Mouse (Mus musculus) gastrocnemius, adult 18-20 months (tissue): Measurements from ENCODE around the gene Hes7. TPM values are rescaled to one million over a fixed set of nuclear protein-coding genes. Genes with fewer than 3 reads are reported as not detected.
"Not testable (repeated sequence)": the region's sequence is repeated elsewhere in the genome, so short reads cannot be mapped to it uniquely, and the experiment has no call there.

ENCODE experiments used
- DNase-seq: peaks from one replicate; pipeline ENCODE4 v3.0.0; 2021; ENCODE audit warnings: low spot score
- total RNA-seq, 2 experiments: library from RNA; stranded (reverse); gene quantifications; 2 replicates each; pipeline ENCODE4 v1.2.3; 2021

Hes7 gene
- total RNA-seq, 2 experiments from 2014 or later: not detected

DNA sequence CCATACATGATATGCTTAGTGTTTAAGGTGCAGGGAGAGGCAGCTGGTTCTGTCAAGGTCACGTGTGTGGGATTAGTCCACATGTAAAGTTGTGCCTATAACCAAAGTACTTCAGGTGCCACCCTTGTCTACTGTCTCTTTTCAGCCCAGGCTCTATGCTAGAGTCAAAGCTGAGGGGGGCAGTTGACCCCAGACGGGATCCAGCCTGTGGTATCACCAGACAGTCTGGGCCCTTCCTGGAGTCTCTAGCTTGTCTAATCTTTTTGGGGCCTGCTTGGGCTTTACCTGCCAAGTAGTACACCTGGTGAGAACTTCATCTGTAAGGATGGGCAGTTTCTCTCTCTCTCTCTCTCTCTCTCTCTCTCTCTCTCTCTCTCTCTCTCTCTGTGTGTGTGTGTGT lies 32.6 kb upstream of the Hes7 start:
- no peak for DNase-seq

GRCm38 (mm10) chr11:69088103-69088855 lies 31.9 kb upstream of the Hes7 start, which contains the start of gene Vamp2:
Vamp2 (plus strand) TSS chr11:69088490.
- peak; percentile 89 for DNase-seq

DNA sequence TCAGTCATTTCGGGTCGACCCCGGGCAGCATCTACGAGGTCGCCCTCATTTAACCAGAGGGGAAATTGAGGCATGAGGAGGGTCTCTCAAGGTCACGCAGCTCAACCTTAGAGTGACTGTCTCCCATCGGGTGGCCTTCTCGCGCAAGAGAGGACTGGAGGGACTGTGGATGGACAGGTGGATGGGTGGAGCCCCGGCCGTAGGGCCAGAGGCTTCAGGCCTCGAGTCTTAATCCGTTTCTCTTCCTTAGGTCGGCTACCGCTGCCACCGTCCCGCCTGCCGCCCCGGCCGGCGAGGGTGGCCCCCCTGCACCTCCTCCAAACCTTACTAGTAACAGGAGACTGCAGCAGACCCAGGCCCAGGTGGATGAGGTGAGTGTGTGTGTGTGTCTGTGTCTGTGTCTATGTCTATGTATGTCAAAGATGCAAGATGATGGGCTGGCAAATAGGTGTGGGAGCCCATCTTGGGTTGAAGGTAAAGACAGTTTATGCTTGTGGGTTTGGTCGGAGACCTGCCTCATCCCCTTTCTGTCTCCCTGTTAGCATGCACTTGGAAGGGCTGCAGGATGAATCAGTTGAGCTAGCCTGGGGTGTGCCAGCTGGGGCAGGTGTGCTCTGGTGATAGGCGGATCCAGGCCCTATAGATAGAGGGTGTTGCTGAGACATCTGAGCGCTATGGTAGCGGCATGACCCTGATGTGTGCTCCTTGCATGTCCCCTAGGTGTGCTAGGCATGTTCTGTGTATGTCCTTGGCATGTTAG lies 31.2 kb upstream of the Hes7 start:
- DNase-seq: peak; percentile 3

GRCm38 (mm10) chr11:69089616-69090290 lies 30.5 kb upstream of the Hes7 start:
- no peak for DNase-seq

DNA sequence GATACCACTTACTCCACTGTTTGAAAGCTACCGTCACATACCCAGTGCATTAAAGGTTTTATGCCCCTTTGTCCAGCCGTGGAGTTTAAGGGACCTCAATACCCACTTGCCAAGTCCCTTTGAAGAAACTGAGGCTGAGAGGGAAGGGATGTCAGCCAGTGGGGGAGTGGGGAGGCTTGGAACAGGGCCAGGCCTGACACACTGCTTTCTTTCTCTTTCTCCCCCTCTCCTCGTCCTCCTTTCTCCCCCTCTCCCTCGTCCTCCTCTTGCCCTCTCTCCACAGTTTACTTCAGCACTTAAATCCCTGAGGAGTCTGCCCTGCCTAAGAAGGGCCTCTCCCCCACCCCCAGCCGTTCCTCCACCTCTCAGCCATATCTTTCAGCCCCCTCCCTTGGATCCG lies 29.8 kb upstream of the Hes7 start:
- no peak for DNase-seq

- DNase-seq: no peak
Measured at GRCm38 (mm10) chr11:69091566-69092385, 28.4 kb upstream of the Hes7 start.

- peak; percentile 92 for DNase-seq
Measured at GRCm38 (mm10) chr11:69092386-69092751, 27.8 kb upstream of the Hes7 start.

DNA sequence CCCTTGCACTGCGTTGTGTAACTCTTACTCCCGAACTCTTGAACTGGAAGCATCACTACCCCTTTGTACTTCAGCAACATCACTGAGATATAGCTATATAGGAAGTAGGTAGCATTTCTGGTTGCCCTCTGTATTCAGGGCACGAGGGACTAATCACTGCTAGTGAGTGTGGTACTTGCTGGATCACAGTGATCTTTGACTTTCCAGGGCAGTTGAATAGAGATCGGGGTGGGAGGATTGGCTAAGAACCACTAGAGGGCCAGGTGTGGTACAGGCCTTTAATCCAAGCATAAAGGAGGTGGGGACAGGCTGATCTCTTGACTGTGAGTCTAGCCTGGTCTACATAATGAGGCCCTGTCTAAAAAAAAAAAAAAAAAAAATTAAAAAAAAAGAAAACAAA lies 27.3 kb upstream of the Hes7 start:
- no peak for DNase-seq

GRCm38 (mm10) chr11:69093856-69094255 lies 26.3 kb upstream of the Hes7 start:
- not testable (repeated sequence) for DNase-seq

GRCm38 (mm10) chr11:69094697-69095429 lies 25.3 kb upstream of the Hes7 start, which contains the start of gene Per1:
Per1 (plus strand) TSS chr11:69095217.
- DNase-seq: peak; percentile 100

DNA sequence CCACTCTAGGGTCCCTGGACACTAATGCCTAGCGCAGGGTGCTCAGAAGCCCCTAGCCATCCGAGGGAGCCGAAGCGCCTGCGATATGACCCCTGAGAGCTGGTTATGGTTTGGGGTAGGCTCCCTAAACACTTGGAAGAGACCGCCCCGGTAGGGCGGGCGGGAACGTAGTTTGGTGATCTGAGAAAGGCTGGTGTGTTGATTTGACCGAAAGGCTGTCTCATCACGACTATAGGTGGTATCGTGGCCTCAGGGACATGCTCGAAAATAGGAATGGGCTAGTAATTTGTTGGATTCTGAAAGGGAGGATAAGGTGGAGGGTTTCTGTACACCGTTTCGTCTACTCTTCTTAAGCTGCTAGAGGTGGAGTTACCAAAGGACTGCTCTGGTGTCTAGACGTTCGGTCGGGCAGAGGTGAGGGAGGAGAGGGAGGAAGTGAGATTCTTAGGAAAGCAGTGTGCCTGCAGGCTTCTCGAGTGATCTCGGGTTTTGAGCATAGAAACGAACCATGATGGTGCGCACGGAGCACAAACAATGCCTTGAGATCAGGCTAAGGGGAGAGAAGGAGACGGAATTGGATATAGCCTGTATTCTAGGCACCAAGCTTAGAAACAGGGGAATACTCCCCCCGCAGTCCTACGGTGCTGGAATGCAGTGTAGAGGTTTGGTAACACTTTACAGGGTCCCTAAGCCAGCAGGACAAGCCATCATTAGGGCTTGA lies 24.5 kb upstream of the Hes7 start:
- DNase-seq: no peak

- no peak for DNase-seq
Measured at GRCm38 (mm10) chr11:69096360-69096986, 23.7 kb upstream of the Hes7 start.

DNA sequence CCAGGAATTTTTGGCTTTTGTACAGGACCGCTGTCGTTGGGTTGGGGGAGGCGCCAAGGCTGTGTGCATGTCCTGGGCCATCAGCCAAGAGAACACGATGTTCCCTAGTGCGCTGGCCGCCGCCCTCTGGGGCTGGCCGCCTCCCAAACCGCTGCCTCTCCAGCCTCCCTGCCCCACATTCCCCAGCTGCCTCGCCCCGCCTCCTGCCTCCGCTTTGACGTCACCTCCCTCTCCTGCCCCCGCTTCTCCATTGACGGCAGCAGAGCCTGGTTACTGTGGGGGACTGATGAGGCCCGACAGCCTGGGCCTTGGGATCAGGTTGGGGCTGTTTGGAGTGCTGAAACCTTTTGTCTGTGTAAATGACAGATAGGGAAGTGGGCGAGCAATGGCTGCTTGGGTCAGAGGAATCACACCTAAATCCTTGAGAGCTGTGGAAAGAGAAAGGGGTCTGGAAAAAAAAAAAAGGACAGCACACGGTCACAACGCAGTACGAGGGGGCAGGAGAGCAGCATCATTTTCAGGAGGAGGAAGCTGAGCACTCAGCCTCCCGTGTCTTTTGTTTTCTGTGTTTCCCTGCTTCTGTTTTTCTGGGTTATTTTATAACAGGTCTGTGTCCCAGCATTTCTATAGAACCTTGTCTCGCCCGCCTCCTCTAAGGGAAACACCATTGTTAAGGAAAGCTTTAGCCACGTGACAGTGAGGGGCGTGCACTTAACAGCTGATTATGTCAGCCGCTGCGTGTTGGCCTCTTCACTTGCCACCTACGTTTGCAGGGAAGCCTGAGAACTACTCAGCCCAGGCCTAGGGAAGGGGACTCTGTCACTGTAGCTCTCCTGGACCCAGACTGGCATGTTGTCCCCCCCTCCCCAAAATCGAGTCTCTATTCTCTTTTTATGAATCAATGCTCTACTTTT lies 23.0 kb upstream of the Hes7 start:
- DNase-seq: peak; percentile 100

DNA sequence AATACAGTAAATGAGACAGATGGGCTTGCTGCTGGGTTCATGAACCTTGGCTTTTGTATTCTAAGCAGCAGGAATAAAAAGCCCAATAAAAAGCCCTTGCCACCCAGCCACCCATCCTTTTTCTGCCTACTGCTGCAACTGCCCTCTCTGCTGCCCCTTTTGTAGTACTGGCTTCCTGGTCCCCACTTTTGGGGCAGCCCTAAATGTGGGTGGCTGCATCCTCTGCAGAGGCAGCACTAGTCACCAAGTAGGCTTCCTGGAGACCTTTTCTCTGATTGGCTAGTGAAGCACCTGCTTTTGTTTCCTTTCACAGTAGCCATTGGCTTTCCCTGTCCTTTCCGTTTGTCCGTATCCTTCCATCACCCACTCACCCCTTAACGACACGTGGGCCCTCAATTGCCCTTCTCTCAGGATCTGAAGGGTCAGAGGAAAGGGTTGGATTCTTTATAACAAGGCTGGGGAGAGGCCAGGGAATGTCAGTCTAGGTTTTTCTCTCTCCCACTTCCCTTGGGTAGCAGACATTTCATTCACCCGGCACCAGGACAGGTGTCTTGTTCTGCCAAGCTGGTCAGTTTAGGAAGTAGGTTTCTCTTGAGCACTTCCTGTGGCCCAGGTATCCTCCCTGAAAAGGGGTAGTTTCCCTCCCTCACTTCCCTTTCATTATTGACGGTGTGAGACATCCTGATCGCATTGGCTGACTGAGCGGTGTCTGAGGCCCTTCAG lies 22.0 kb upstream of the Hes7 start:
- no peak for DNase-seq

GRCm38 (mm10) chr11:69098762-69099091 lies 21.5 kb upstream of the Hes7 start:
- DNase-seq: peak; percentile 99

DNA sequence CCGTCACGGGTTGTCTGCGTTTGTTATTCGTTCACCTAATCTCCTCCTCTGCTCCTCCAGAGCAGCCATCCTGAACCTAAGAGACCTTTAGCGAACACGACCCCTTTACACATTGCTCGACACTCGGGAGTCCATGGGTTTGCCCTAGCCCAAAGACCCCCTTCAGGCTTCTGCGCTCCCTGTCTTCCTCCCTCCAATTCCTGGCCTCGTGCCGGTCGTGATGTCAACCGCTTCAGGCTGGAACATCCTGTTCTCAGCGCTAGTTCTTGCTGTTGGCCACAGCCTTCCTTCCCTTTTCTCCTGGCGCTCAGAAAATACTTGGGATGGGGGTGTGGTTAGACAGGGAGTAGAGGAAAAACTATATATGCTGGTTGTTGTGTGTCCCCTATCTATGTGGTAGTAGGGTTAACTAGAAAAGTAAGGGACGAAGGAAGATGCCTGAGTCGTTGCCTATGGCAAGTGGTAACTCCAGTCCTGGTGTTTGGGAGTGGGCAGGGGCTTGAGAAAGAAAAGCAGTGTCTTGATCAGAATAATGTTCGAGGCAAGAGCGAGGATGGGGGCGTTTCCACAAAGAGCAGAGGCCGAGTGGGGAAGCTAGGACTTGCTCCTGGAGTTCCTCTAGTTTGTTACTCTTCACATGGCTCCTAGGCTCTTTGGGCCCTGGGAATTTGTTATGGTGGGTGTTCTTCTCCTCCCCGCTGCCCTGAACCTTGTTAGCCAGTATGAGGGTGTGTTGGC lies 20.9 kb upstream of the Hes7 start:
- DNase-seq: peak; percentile 97

DNA sequence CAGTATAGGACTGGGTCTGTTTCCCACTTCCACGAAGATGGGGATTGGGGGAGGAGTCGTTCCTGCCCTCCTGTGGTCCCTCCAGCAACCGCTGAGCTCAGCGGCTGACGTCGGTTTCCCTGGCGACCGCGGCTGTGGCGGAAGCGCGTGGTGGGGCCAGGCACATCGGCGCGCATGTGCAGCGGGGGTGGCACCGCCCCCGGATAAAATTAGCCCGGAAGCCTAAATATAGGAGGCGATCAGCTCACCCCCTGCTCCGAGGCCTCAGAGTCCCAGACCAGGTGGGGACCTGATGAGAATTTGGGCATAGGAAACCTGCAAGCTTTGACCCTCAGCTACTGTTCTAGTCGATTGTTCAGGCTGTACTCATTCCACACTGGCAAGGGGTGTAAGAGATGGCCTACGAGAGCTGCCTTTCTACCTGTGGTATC lies 20.3 kb upstream of the Hes7 start:
- peak; percentile 96 for DNase-seq
